Mouse (Mus musculus) CD4-positive helper T cell, adult 2 months (primary cell): ENCODE data around the gene Reep6.
A peak's percentile ranks its signal among the peaks of the same experiment; 100 is the strongest.

Experiments
- DNase-seq: peaks from one replicate; pipeline ENCODE4 v3.0.0-alpha.2; 2012; ENCODE audit warnings: low read depth, missing footprints, low spot score

The Reep6 gene

GRCm38 (mm10) chr10:80301256-80302081 is 28.3 kb upstream of the Reep6 start:
- DNase-seq = no peak

GRCm38 (mm10) chr10:80302082-80302355 is 27.7 kb upstream of the Reep6 start:
- no peak for DNase-seq

- DNase-seq = no peak
These were observed 27.3 kb upstream of the Reep6 start for GRCm38 (mm10) chr10:80302471-80302881.

- no peak for DNase-seq
These were observed 25.3 kb upstream of the Reep6 start for GRCm38 (mm10) chr10:80304458-80304857.

DNA sequence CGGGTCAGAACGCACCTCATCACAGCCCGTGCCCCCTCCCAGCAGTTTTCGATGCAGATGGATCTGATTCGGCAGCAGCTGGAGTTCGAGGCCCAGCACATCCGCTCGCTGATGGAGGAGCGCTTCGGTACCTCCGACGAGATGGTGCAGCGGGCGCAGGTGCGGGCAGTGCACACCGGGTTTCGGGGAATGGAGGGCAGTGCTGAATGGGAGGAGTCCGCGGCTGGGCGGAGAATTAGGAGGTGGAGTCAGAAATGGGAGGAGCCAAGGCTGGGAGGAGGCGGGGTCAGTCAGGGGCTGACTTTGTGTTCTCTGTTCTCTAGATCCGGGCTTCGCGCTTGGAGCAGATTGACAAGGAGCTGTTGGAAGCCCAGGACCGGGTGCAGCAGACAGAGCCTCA is 24.9 kb upstream of the Reep6 start:
- DNase-seq = peak; percentile 68

GRCm38 (mm10) chr10:80311560-80311959 is 18.2 kb upstream of the Reep6 start:
- no peak for DNase-seq

GRCm38 (mm10) chr10:80312586-80313504 is 16.9 kb upstream of the Reep6 start:
- no peak for DNase-seq

DNA sequence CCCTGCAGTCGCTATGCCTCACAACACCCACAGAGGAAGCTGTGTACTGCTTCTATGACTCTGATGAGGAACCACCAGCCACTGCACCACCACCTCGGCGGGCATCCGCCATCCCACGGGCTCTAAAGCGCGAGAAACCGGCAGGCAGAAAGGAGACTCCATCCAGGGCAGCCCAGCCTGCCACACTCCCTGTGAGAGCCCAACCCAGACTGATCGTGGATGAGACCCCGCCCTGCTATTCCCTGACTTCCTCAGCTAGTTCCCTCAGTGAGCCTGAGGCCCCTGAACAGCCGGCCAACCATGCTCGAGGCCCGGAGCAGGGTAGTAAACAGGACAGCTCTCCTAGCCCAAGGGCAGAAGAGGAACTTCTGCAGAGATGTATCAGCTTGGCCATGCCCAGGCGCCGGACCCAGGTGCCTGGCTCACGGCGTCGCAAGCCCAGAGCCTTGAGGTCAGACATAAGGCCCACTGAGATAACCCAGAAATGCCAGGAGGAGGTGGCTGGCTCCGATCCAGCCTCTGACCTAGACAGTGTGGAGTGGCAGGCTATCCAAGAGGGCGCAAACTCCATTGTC is 16.0 kb upstream of the Reep6 start:
- DNase-seq = no peak

- DNase-seq = no peak
These were observed 15.2 kb upstream of the Reep6 start for GRCm38 (mm10) chr10:80314494-80315001.

DNA sequence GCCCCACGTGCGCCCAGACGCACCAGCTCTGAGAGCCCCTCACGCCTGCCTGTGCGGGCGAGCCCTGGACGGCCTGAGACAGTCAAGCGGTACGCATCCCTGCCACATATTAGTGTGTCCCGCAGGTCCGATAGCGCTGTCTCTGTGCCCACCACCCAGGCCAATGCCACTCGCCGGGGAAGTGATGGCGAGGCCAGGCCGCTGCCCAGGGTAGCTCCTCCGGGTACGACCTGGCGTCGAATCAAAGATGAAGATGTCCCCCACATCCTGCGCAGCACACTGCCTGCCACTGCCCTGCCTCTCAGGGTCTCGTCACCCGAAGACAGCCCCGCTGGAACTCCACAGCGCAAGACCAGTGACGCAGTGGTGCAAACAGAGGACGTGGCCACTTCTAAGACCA is 14.4 kb upstream of the Reep6 start:
- no peak for DNase-seq

DNA sequence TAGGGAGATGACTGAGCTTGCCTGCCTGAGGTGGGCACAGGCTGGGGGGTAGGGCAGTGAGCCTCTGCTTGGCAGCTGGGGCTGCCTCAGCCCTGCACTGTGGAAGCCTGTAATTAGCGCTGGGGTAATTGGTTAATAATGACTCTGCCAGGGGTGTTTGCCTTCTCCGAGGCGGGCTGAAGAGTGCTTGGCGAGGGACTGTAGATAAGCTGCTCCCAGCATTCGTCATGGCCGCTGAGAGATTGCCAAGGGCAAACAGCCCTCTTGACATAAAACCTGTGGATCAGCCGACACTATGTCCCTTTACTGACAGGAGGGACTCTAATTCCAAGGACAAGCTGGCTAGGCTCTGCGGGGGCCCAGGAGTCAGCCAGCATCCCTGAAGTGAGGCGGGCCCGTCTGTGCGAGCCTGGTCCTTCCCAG is 13.4 kb upstream of the Reep6 start:
- DNase-seq = no peak

- no peak for DNase-seq
These were observed 12.7 kb upstream of the Reep6 start for GRCm38 (mm10) chr10:80317011-80317410.

- peak; percentile 93 for DNase-seq
These were observed 9.4 kb upstream of the Reep6 start, which contains the start of gene 2310011J03Rik for GRCm38 (mm10) chr10:80320340-80320760. Gene 2310011J03Rik (minus strand): TSS chr10:80320537.

DNA sequence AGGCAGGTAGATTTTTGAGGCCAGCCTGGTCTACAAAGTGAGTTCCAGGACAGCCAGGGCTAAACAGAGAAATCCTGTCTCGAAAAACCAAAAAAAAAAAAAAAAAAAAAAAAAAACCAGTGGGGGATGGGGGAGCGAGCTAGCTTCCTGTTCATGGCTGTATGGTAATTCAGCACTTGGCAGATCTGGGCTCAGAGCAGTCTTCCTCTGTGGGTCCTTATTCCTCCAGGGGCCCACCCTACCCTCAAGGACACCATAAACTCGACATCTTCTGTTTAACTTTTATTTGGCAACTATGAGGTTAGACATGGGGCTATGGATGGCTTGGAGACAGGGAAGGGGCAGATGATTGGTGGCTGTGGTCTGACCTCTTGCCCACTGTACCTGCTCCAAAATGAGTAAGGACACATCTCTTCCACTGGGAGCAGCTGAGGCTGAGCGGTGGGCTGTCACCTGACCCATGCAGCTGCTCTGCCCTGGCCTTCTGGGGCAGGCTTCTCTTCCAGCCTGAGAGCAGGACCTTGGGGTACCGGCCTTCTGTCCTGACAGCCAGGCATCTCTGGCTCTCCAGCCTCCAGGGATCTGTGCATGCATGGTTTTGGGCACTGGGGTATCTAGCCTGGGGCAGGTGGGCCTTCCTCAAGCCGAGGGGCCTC is 8.6 kb upstream of the Reep6 start:
- peak; percentile 61 for DNase-seq

- peak; percentile 17 for DNase-seq
These were observed 7.8 kb upstream of the Reep6 start for GRCm38 (mm10) chr10:80321670-80322581.

DNA sequence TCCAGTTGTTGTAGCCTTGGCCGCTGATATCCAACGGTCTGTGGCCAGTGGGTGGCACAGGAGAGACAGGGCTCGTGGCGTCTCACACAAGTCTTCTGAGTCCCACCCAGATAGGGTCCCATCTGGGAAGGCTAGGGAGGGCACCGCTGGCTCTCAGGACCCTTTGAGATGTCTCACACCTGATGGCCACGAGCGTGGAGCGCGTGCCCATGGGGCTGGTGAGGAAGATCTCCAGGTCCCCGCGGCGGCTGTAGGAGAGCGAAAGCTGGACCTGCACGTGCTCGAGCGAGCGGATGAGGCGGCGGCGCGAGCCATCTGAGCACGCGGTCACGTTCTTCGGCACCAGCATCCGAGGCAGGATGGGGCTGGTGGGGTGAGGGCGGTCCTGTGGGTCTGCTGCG is 6.9 kb upstream of the Reep6 start:
- DNase-seq = peak; percentile 67

- DNase-seq = peak; percentile 78
These were observed 6.3 kb upstream of the Reep6 start for GRCm38 (mm10) chr10:80323261-80324119.

DNA sequence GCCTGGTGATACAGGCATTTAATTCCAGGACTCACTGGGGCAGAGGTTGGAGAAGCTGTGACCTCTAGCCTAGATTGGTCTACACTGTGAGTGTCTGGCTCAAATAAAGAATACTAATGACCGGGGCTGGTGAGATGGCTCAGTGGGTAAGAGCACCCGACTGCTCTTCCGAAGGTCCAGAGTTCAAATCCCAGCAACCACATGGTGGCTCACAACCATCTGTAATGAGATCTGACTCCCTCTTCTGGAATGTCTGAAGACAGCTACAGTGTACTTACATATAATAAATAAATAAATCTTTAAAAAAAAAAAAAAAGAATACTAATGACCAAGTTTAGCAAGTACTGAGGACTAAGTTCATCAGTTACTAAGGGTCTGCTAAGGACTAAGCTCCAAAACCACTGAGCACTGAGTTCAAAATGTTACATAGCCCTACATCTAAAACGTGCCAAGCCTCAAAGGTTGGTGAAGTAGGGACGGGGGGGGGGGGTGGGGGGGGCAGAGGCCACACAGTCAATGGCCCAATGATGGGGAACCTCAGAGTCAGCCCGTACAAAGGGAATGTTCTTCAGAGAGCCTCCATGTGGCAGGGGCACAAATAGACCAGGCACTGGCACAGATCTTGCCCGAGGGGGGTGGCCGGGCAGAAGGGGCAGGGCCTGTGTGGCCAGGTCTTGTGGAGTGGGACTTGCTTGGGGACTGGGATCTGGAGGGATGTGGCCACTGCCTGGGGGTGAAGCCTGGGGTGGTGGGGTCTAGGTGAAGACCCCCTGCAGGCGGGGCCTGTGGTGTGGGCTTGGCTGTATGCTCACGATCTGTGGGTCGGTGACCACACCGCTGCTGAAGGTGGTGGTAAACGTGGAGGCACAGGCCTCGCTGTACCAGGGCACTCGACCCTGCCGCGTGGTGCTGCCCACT is 5.4 kb upstream of the Reep6 start:
- DNase-seq = no peak
